Mouse (Mus musculus) embryonic stem cell, embryonic (primary cell): ENCODE results near the gene Ppp1r14b.

Experiments used
- CTCF ChIA-PET, 4 experiments: fragments of 300-600 bp in 2 of 4; fragments of 350-600 bp in 2 of 4; sonication (Branson Sonifier 250); formaldehyde crosslinking; loops; one replicate each; lab custom pipeline; 2022; ENCODE audit warnings: inconsistent platforms in 2 of 4; lab: Charles Lee
- POLR2A ChIA-PET, 4 experiments: fragments of 300-600 bp in 2 of 4; fragments of 350-600 bp in 2 of 4; sonication (Branson Sonifier 250); formaldehyde crosslinking; loops; one replicate each; lab custom pipeline; 2022; ENCODE audit warnings: antibody characterized with exemption in 4 of 4, inconsistent platforms in 1 of 4; lab: Charles Lee

The Ppp1r14b gene

GRCm38 (mm10) chr19:6975537-6976521 is 1.1 kb downstream of the Ppp1r14b start, which contains the start of gene Plcb3:
Gene Plcb3, minus strand, starts transcription at chr19:6976470.
- ChIA-PET POLR2A (interaction anchor here (0.6 to 8.9 kb wide), 44 partner anchors 9 to 613 kb away, joined by 3 to 99 read pairs (median 4); partner anchors contain the start of genes Nudt22 (in 3 of the 4), Trpt1 (in 3 of the 4), Bad (in 2 of the 4) and Stip1 (in 2 of the 4)), CTCF (interaction anchor here (0.5 to 1.1 kb wide), 10 partner anchors 9 to 207 kb away, joined by 3 to 9 read pairs (median 3); partner anchors contain the start of genes Dnajc4 (in 1 of the 4), Nudt22 (in 1 of the 4) and Trpt1 (in 1 of the 4))

GRCm38 (mm10) chr19:6977759-6978638 is 3.2 kb downstream of the Ppp1r14b start:
- POLR2A ChIA-PET = interaction anchor here in 3 of 4 experiments (0.6 to 8.9 kb wide), 28 partner anchors 8 to 288 kb away, joined by 3 to 99 read pairs (median 12); partner anchors contain the start of genes Bad (in 3 of the 3), Dnajc4 (in 2 of the 3), Gpr137 (in 2 of the 3) and Nudt22 (in 2 of the 3)
- CTCF ChIA-PET = interaction anchor here (0.5 to 2.9 kb wide), 18 partner anchors 8 to 1916 kb away, joined by 3 to 89 read pairs (median 9); partner anchors contain the start of genes Nudt22 (in 2 of the 4), Trpt1 (in 2 of the 4), Catsperz (in 1 of the 4) and Dnajc4 (in 1 of the 4)

- CTCF ChIA-PET = interaction anchor here (0.5 to 2.9 kb wide), 22 partner anchors 8 to 1915 kb away, joined by 3 to 89 read pairs (median 9); partner anchors contain the start of genes Dnajc4 (in 3 of the 4), Nudt22 (in 2 of the 4), Trpt1 (in 2 of the 4) and Catsperz (in 1 of the 4)
- POLR2A ChIA-PET = interaction anchor here in 3 of 4 experiments (0.7 to 8.9 kb wide), 25 partner anchors 8 to 287 kb away, joined by 3 to 99 read pairs (median 10); partner anchors contain the start of genes Bad (in 3 of the 3), Dnajc4 (in 2 of the 3), Gpr137 (in 2 of the 3) and Nudt22 (in 2 of the 3)
These were observed 3.8 kb downstream of the Ppp1r14b start for GRCm38 (mm10) chr19:6978639-6978974.

- ChIA-PET POLR2A (interaction anchor here in 3 of 4 experiments (0.6 to 8.9 kb wide), 73 partner anchors 8 to 1744 kb away, joined by 3 to 99 read pairs (median 4); partner anchors contain the start of genes Bad (in 3 of the 3), Dnajc4 (in 3 of the 3), Nudt22 (in 3 of the 3) and Trpt1 (in 3 of the 3)), CTCF (interaction anchor here (0.5 to 2.9 kb wide), 67 partner anchors 8 to 672 kb away, joined by 3 to 89 read pairs (median 4); partner anchors contain the start of genes Bad (in 3 of the 4), Dnajc4 (in 3 of the 4), Esrra (in 2 of the 4) and Gpr137 (in 2 of the 4))
These were observed 4.3 kb downstream of the Ppp1r14b start for GRCm38 (mm10) chr19:6979001-6979479.

- CTCF ChIA-PET = interaction anchor here (0.6 to 2.9 kb wide), 90 partner anchors 8 to 673 kb away, joined by 3 to 89 read pairs (median 4); partner anchors contain the start of genes Bad (in 3 of the 4), Dnajc4 (in 3 of the 4), Esrra (in 2 of the 4) and Gpr137 (in 2 of the 4)
- POLR2A ChIA-PET = interaction anchor here (0.5 to 8.9 kb wide), 95 partner anchors 8 to 1743 kb away, joined by 3 to 99 read pairs (median 4); partner anchors contain the start of genes Bad (in 3 of the 4), Dnajc4 (in 3 of the 4), Gpr137 (in 3 of the 4) and Nudt22 (in 3 of the 4)
These were observed 5.0 kb downstream of the Ppp1r14b start for GRCm38 (mm10) chr19:6979486-6980380.

GRCm38 (mm10) chr19:6980381-6981093 is 5.8 kb downstream of the Ppp1r14b start, which contains the start of gene Fkbp2:
Gene Fkbp2, minus strand, starts transcription at chr19:6980501.
- ChIA-PET CTCF (interaction anchor here in 3 of 4 experiments (0.7 to 2.9 kb wide), 33 partner anchors 7 to 552 kb away, joined by 3 to 89 read pairs (median 6); partner anchors contain the start of genes Bad (in 2 of the 3), Dnajc4 (in 2 of the 3), Nudt22 (in 2 of the 3) and Trpt1 (in 2 of the 3)), POLR2A (interaction anchor here in 3 of 4 experiments (0.5 to 8.9 kb wide), 57 partner anchors 9 to 1743 kb away, joined by 3 to 99 read pairs (median 4); partner anchors contain the start of genes Bad (in 3 of the 3), Gpr137 (in 3 of the 3), Nudt22 (in 3 of the 3) and Trpt1 (in 3 of the 3))

GRCm38 (mm10) chr19:6981465-6981864 is 6.7 kb downstream of the Ppp1r14b start:
- CTCF ChIA-PET = interaction anchor here in 1 of 4 experiments (0.8 kb wide), 1 partner anchor 529 kb away, joined by 3 read pairs; no protein-coding TSS in a partner anchor

GRCm38 (mm10) chr19:6983621-6984020 is 8.9 kb downstream of the Ppp1r14b start:
- ChIA-PET POLR2A (interaction anchor here in 3 of 4 experiments (0.6 to 8.9 kb wide), 8 partner anchors 8 to 187 kb away, joined by 3 to 99 read pairs (median 4); partner anchors contain the start of genes Nudt22 (in 2 of the 3), Trpt1 (in 2 of the 3) and Plcb3 (in 1 of the 3)), CTCF (no interaction called here)

More at GRCm38 (mm10) chr19:6981465-6981864, 6.7 kb downstream of the Ppp1r14b start:
- POLR2A ChIA-PET = interaction anchor here in 3 of 4 experiments (0.7 to 8.9 kb wide), 15 partner anchors 8 to 1873 kb away, joined by 3 to 99 read pairs (median 14); partner anchors contain the start of genes Nudt22 (in 3 of the 3), Trpt1 (in 3 of the 3), Dnajc4 (in 2 of the 3) and Stip1 (in 1 of the 3)

GRCm38 (mm10) chr19:6985300-6985699 is 10.5 kb downstream of the Ppp1r14b start:
- POLR2A ChIA-PET = interaction anchor here in 3 of 4 experiments (0.6 to 5.2 kb wide), 23 partner anchors 9 to 222 kb away, joined by 3 to 34 read pairs (median 4); partner anchors contain the start of genes Nudt22 (in 3 of the 3), Trpt1 (in 3 of the 3), Plcb3 (in 2 of the 3) and Esrra (in 1 of the 3)

GRCm38 (mm10) chr19:6985951-6986708 is 11.4 kb downstream of the Ppp1r14b start:
- CTCF ChIA-PET = interaction anchor here in 2 of 4 experiments (0.6 to 1.9 kb wide), 2 partner anchors 16 to 341 kb away, joined by 3 to 5 read pairs; no protein-coding TSS in a partner anchor

More at GRCm38 (mm10) chr19:6985300-6985699, 10.5 kb downstream of the Ppp1r14b start:
- CTCF ChIA-PET = interaction anchor here in 2 of 4 experiments (0.6 to 1.2 kb wide), 2 partner anchors 10 to 34 kb away, joined by 3 read pairs; no protein-coding TSS in a partner anchor

GRCm38 (mm10) chr19:6987061-6987903 is 12.5 kb downstream of the Ppp1r14b start, which contains the start of gene Vegfb:
Gene Vegfb, minus strand, starts transcription at chr19:6987651.
- ChIA-PET POLR2A (interaction anchor here in 3 of 4 experiments (0.6 to 5.2 kb wide), 28 partner anchors 8 to 301 kb away, joined by 3 to 34 read pairs (median 4); partner anchors contain the start of genes Nudt22 (in 3 of the 3), Trpt1 (in 3 of the 3), Stip1 (in 2 of the 3) and Bad (in 1 of the 3)), CTCF (interaction anchor here in 2 of 4 experiments (1.5 to 1.9 kb wide), 4 partner anchors 8 to 17 kb away, joined by 3 to 6 read pairs (median 4); partner anchors contain the start of genes Nudt22 (in 1 of the 2) and Trpt1 (in 1 of the 2))

More at GRCm38 (mm10) chr19:6985951-6986708, 11.4 kb downstream of the Ppp1r14b start:
- POLR2A ChIA-PET = interaction anchor here in 3 of 4 experiments (0.6 to 5.2 kb wide), 18 partner anchors 7 to 62 kb away, joined by 3 to 34 read pairs (median 6); partner anchors contain the start of genes Nudt22 (in 3 of the 3), Trpt1 (in 3 of the 3), Plcb3 (in 2 of the 3) and Stip1 (in 2 of the 3)
